Mouse (Mus musculus): ENCODE results near the gene Cfd.

The Cfd gene

DNA sequence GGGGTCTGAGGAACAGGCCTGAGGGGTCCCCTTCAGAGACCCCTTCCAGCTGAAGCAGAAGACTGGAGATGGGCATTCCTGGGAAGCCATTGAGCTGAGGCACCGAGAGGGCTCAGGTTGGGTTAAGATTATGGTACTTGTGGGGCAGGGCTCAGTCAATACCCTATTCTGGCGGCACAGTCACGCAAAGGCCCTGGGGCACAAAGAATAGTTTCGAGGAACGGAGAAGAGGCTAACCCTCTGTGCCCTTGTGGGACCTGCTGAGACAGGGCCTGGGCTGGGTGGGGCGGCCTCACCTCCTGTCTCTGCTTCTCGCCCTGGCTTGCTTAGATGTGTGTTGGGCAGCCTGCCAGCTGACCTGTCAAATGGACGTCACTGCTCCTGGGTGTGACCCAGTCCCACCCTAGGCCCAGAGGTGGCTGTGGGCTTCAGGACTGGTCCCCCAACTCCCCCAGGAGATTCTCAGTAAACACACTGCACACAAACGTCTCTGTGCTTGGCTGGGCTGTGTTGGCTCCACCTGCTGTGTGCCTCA lies 42.6 kb downstream of the Cfd start:
- DNase-seq (ENCODE audit: low read depth, low spot score): no peak

DNA sequence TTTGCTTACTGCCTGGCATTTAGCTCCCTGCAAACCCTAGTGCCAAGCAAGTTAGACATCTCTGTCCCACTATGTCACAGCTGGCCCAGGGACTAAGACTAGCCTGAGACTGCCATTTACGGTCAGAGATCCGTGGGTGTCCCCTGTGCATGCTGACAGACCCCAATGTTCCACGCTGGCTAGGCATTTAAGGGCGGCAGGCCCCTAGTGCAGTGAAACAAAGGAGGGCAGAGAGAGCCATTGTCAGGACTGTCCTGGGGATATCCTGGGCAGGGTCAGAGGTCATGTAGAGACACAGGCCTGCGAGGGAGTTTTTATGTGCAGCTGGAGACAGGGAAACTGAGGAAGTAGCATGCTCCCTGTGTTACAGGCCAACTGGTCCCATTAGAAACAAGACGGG lies 43.2 kb downstream of the Cfd start:
- no peak for DNase-seq (ENCODE audit: low read depth, low spot score)

DNA sequence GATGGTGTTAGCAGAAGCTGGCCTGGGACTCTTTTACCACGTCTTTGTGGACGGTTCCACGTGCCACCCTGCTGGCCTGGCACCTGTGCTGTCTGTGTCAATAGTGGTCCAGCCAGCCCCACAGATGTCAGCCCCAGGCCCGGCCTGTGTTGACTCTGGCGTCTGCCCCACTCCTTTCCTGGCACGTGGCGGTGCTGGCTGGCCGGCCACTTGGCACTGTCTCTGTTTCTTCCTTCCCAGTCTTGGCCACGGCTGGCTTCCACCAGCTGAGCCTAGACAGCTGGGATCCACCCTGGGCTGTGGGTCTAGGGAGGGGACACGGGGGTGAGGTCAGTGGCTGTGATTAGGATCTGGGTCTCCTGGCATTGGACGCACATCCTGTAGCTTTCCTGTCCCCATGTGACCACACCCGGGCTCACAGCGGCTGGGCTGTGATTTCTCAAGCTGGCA lies 43.6 kb downstream of the Cfd start:
- DNase-seq (ENCODE audit: low read depth, low spot score): no peak

DNA sequence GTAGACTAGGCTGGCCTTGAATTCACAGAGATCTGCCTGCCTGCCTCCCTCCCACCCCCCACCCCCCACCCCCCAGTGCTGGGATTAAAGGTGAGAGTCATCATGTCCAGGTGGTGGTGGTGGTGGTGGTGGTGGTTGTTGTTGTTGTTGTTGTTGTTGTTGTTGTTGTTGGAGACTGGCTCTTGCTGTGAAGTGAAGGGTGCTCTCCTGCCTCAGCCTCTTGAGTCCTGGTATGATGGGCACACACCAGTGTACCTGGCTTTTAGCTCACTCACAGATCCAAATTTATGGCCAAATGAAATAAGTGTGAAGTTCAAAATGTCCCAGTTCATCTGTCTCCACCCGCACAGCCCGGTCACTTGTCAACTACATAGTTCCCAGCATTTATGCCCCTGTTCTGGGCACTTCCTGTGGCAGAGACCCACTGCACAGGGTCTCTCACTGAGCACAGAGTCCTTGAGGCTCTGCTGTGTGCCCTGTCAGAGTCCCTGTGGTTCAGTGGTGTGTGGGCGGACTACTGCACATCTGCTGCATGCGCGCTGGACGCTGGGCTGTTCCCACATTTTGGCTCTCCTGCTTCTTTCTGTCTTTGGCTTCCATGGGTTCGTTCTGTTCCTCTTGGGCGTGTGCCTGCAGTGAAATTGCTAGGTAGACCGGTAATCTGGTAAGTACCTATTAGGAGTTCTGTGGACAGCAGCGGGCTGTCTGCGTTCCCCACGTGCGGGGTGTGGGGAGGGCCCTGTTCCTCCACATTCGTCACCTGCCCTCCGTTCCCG lies 44.3 kb downstream of the Cfd start:
- DNase-seq (ENCODE audit: low read depth, low spot score): no peak

DNA sequence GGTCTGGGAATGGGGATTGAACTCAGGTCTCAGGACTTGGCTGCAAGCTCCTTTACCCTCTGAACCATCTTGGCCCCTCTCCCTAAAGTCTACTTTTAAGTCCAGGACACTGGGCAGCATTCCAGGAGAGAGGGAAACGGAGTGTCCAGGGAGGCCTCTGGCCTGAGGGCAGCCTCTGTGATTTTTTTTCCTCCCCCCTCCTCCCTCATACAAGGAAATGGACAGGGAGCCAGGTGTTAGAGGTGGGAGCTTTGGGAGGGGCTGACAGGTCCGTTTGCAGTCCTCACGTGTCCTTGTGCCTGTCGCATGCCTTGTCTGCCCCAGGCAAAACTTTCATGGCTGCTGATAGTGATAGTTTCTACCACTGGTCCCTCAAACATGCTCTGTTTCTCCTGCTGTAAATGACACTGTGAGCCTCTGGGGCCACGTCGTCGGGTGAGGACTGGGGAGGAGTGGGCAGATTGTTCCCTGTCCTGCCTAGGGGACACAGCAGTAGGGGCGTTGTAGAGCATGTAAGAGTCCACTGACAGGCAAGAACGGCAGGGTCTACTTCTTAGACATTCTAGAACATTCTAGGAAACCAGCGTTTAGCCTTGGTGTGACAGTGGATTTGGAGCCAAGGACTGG lies 45.7 kb downstream of the Cfd start:
- no peak for DNase-seq (ENCODE audit: low read depth, low spot score)

DNA sequence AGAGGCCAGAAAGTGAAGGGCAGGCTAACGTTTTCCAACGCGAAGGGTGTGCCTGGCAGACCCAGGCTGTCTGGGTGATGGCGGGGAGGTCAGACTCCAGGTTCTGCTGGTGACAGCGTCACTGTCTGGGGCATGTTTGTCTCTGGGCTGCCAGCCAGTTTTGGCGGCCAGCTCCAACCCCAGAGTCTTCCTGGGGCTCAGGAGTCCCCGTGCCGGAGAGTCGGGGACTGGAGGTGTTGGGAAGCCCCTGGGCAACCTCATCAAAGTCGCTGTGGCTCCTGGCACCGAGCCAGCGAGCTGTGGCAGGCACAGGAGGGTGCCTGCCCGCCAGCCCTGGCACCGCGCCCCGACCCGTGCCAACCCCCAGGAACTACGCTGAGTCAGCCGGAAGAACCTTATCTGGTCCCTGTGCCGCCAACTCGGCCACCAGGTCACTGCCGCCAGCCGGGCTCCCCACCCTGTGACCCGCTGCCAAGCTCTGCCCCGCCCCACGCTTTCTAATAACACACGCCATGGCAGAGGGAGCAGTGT lies 46.3 kb downstream of the Cfd start:
- DNase-seq (ENCODE audit: low read depth, low spot score): no peak

DNA sequence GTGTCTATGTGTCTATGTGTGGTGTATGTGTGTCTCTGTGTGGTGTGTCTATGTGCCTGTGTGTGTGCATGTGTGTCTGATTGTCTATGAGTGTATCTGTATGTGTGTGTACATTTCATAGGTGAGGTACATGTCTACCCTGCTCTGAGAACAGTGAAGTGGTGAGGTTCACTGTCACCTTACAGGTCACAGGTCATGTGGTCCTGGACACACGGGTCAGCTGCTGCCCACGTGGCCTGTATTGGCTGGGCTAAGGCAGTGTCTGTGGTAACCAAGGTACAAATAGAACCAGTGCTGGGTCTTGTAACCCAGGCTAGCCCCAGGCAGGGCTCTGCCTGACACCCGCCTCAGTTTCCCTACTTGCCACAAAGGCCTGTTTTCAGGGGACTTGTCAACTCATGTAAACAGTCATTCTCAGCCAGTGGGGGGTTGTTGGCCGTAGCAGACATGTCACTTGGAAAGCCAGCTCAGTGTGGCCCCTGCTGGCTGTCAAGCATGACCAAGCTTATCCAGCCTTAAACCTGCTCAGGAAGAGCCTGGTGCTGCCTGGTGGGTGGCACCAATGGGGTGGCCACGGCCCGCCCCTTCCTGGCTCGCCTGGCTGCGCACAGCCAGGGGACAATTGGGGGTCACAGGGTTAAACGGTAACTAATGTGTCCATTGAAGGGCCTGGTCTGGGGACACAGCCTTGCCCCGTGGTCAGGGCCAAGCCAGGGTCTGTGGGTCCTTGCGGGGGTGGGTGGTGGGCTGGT lies 47.3 kb downstream of the Cfd start:
- DNase-seq (ENCODE audit: low read depth, low spot score): no peak

DNA sequence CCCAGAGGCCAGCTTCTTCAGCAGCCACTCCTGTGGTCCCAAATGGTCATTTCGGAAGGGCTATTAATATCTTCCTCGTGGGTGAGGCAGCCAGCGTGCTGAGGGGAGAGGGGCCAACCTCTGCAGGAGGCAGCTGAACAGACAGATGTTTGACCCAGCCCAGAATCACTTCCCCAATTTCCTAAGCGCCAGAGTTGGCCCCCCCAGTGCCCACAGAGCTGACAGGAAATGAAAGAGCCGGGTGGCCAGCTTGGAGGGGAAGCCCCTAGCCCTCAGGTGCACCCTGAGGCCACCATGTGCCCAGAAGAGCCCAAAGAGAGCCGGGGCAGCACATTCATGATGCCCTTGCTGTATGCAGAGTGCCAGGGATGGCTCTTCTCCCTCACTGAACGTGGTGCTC lies 50.1 kb downstream of the Cfd start:
- DNase-seq (ENCODE audit: low read depth, low spot score): no peak
